Mouse (Mus musculus) heart, embryonic 10.5 days (tissue): ENCODE data around the gene Fam196b. TPM values are rescaled to one million over a fixed set of nuclear protein-coding genes. Genes with fewer than 3 reads are reported as not detected.

Experiments used
- DNase-seq: peaks from one replicate; pipeline ENCODE4 v3.0.0-alpha.2; 2017; ENCODE audit warnings: low spot score
- H3K27ac ChIP-seq: fragments of 300-500 bp; sonication (generic); 2 replicates; pipeline ENCODE4 v1.5.1; 2016; ENCODE audit warnings: mild to moderate bottlenecking
- H3K27me3 ChIP-seq: fragments of 300-500 bp; sonication (generic); 2 replicates; pipeline ENCODE4 v1.6.1; 2016; ENCODE audit warnings: mild to moderate bottlenecking; ENCODE audit not compliant: poor library complexity, insufficient read depth, severe bottlenecking
- H3K36me3 ChIP-seq: fragments of 300-500 bp; sonication (generic); 2 replicates; pipeline ENCODE4 v1.6.1; 2016; ENCODE audit warnings: mild to moderate bottlenecking, moderate library complexity
- H3K4me1 ChIP-seq: fragments of 300-500 bp; sonication (generic); 2 replicates; pipeline ENCODE4 v1.6.1; 2016; ENCODE audit warnings: mild to moderate bottlenecking
- H3K4me3 ChIP-seq: fragments of 300-500 bp; sonication (generic); 2 replicates; pipeline ENCODE4 v1.5.1; 2016; ENCODE audit warnings: mild to moderate bottlenecking, moderate library complexity
- H3K9me3 ChIP-seq: fragments of 300-500 bp; sonication (generic); 2 replicates; pipeline ENCODE4 v1.6.1; 2016; ENCODE audit warnings: mild to moderate bottlenecking, moderate library complexity
- WGBS: fragments of 180-500 bp; shearing (Covaris S2); methylation state at CpG from one replicate; pipeline ENCODE4 v1.1.7; 2016; 5-methylcytosine and 5-hydroxymethylcytosine counted together
- polyA plus RNA-seq: library from polyadenylated mRNA; unstranded; fragments of >200 nt; fragmentation: Nextera tagmentation; extraction: Ambion mirVana; gene quantifications from 2 replicates; pipeline ENCODE4 v1.2.1, GENCODE M21; 2016

Fam196b gene
- polyA plus RNA-seq, 1 experiment from 2014 or later, result 0.84 TPM

DNA sequence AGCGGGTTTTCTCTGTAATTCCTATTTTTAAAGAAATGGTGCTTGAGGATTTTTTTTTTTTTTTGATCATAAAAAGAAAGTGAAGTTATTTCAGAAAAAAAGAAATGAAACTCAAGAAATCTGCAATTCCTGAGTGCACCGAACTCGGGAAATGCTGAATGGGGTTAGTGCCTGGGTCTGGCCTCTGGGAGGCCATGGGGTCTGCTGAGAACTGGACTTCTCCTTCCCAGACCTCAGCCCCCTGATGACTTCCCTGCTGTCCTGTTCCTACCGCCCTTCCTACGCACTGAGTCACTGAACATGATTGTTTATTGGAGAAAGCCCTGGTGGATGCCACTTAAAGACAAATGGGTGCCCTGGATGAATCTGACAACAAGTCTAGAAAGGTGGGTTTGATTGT is 112.6 kb downstream of the Fam196b start:
- Histone ChIP-seq H3K27ac (no peak overlapping the region), H3K9me3 (no peaks in the 10 kb centered on the region), H3K4me1 (no peaks in the 10 kb centered on the region), H3K36me3 (no peaks in the 10 kb centered on the region), H3K27me3 (no peaks in the 10 kb centered on the region), H3K4me3 (no peak overlapping the region)
- no peak for DNase-seq
- 80% methylated on average over 5 of the region's 5 CpGs for WGBS

DNA sequence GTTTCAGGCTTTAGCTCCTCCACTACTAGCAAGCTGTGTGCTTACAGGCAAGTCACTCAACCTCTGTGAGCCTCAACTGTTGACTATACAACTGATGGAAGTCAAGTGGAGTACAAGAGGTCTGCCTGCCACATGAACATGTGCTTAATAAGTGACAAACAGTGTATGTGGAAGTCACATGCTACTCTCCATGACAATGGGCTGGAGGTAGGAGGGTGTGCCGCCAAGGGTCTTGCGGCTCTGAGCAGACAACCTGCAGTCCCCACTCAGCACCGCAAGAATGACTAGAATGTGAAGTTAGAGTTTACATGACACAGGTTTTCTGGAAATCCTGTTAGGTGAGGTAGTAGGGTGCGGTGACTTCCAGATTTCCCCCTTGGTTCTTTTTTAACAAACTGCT is 116.3 kb downstream of the Fam196b start:
- DNase-seq, result no peak
- WGBS, result 69% methylated on average over 4 of the region's 4 CpGs
- H3K4me3 ChIP-seq, result no peak overlapping the region

GRCm38 (mm10) chr11:34431371-34431770 is 116.7 kb downstream of the Fam196b start:
- DNase-seq, result no peak
- no peaks in the 10 kb centered on the region for H3K36me3 ChIP-seq
- H3K27me3 ChIP-seq, result no peaks in the 10 kb centered on the region
- no peaks in the 10 kb centered on the region for H3K4me1 ChIP-seq
- no peak overlapping the region for H3K4me3 ChIP-seq
- H3K9me3 ChIP-seq, result no peaks in the 10 kb centered on the region
- 44% methylated on average over 5 of the region's 5 CpGs for WGBS
- no peak overlapping the region for H3K27ac ChIP-seq

More for the DNA sequence above, 116.3 kb downstream of the Fam196b start:
- Histone ChIP-seq H3K9me3 (no peaks in the 10 kb centered on the region), H3K27ac (no peak overlapping the region), H3K4me1 (no peaks in the 10 kb centered on the region), H3K27me3 (no peaks in the 10 kb centered on the region), H3K36me3 (no peaks in the 10 kb centered on the region)

- H3K27ac ChIP-seq, result no peak overlapping the region
- no peaks in the 10 kb centered on the region for H3K4me1 ChIP-seq
- H3K36me3 ChIP-seq, result no peaks in the 10 kb centered on the region
- 76% methylated on average over 2 of the region's 2 CpGs for WGBS
- DNase-seq, result no peak
- H3K4me3 ChIP-seq, result no peak overlapping the region
- H3K9me3 ChIP-seq, result no peaks in the 10 kb centered on the region
- H3K27me3 ChIP-seq, result no peaks in the 10 kb centered on the region
Measured at GRCm38 (mm10) chr11:34431978-34432377, 117.4 kb downstream of the Fam196b start.

- no peaks in the 10 kb centered on the region for H3K4me1 ChIP-seq
- no peak overlapping the region for H3K27ac ChIP-seq
- H3K4me3 ChIP-seq, result no peak overlapping the region
- H3K36me3 ChIP-seq, result no peaks in the 10 kb centered on the region
- H3K9me3 ChIP-seq, result no peaks in the 10 kb centered on the region
- 53% methylated on average over 1 of the region's 1 CpGs for WGBS
- no peaks in the 10 kb centered on the region for H3K27me3 ChIP-seq
- DNase-seq, result no peak
Measured at GRCm38 (mm10) chr11:34437446-34437845, 122.8 kb downstream of the Fam196b start.

GRCm38 (mm10) chr11:34438429-34438828 is 123.8 kb downstream of the Fam196b start:
- no peak overlapping the region for H3K4me3 ChIP-seq
- H3K27ac ChIP-seq, result no peak overlapping the region
- WGBS, result 68% methylated on average over 2 of the region's 2 CpGs
- no peak for DNase-seq
- H3K27me3 ChIP-seq, result no peaks in the 10 kb centered on the region
- H3K36me3 ChIP-seq, result no peaks in the 10 kb centered on the region
- no peaks in the 10 kb centered on the region for H3K9me3 ChIP-seq
- no peaks in the 10 kb centered on the region for H3K4me1 ChIP-seq

GRCm38 (mm10) chr11:34447891-34448290 is 133.3 kb downstream of the Fam196b start:
- no peak for DNase-seq
- WGBS, result 43% methylated on average over 4 of the region's 4 CpGs
- H3K36me3 ChIP-seq, result no peaks in the 10 kb centered on the region
- no peaks in the 10 kb centered on the region for H3K4me1 ChIP-seq
- no peak overlapping the region for H3K4me3 ChIP-seq
- H3K27ac ChIP-seq, result no peak overlapping the region
- H3K27me3 ChIP-seq, result no peaks in the 10 kb centered on the region
- no peaks in the 10 kb centered on the region for H3K9me3 ChIP-seq

GRCm38 (mm10) chr11:34449944-34450343 is 135.3 kb downstream of the Fam196b start:
- Histone ChIP-seq H3K4me3 (no peak overlapping the region), H3K9me3 (no peaks in the 10 kb centered on the region), H3K36me3 (no peaks in the 10 kb centered on the region), H3K27me3 (no peaks in the 10 kb centered on the region), H3K27ac (no peak overlapping the region), H3K4me1 (no peaks in the 10 kb centered on the region)
- 92% methylated on average over 4 of the region's 4 CpGs for WGBS
- DNase-seq, result no peak

- H3K4me3 ChIP-seq, result no peak overlapping the region
- no peak for DNase-seq
- no peaks in the 10 kb centered on the region for H3K4me1 ChIP-seq
- 52% methylated on average over 1 of the region's 1 CpGs for WGBS
- no peaks in the 10 kb centered on the region for H3K36me3 ChIP-seq
- no peaks in the 10 kb centered on the region for H3K9me3 ChIP-seq
- H3K27ac ChIP-seq, result no peak overlapping the region
- H3K27me3 ChIP-seq, result no peaks in the 10 kb centered on the region
Measured at GRCm38 (mm10) chr11:34467056-34467455, 152.4 kb downstream of the Fam196b start.

DNA sequence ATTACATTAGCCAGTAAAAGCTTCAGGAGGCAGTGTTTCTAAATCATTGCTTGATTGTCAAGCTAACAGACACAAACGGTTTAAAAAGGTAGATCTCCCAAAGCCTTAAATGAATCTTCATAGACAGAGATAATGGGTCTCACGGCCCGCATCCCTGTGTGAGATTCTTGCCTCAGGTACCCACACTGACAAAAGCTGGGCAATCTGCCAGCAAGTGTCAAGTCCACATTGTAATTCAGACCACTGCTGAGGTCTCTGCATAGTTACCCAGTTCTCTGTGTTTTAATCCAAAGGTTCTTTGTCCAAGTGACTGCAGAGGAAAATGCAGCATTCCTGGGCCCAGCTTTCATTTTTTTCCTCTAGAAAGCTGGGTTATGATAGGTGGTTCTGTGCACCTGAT is 153.9 kb downstream of the Fam196b start:
- 66% methylated on average over 3 of the region's 3 CpGs for WGBS
- no peaks in the 10 kb centered on the region for H3K4me1 ChIP-seq
- no peaks in the 10 kb centered on the region for H3K9me3 ChIP-seq
- no peaks in the 10 kb centered on the region for H3K27me3 ChIP-seq
- no peak for DNase-seq
- no peak overlapping the region for H3K27ac ChIP-seq
- H3K36me3 ChIP-seq, result no peaks in the 10 kb centered on the region
- H3K4me3 ChIP-seq, result no peak overlapping the region

GRCm38 (mm10) chr11:34469792-34470191 is 155.2 kb downstream of the Fam196b start:
- H3K4me3 ChIP-seq, result no peak overlapping the region
- no peak overlapping the region for H3K27ac ChIP-seq
- H3K9me3 ChIP-seq, result no peaks in the 10 kb centered on the region
- DNase-seq, result no peak
- H3K4me1 ChIP-seq, result no peaks in the 10 kb centered on the region
- no peaks in the 10 kb centered on the region for H3K36me3 ChIP-seq
- no peaks in the 10 kb centered on the region for H3K27me3 ChIP-seq
- 79% methylated on average over 2 of the region's 2 CpGs for WGBS

Other genes with a start within 250 kb of the Fam196b start
- not detected in 2 replicates for gene 4930469K13Rik, start 216.3 kb upstream of the Fam196b start, polyA plus RNA-seq
- gene Foxi1, start 106.7 kb upstream of the Fam196b start, polyA plus RNA-seq, result not detected in 2 replicates